Mouse (Mus musculus): Measurements from ENCODE around the gene Tenm4.

Gene Tenm4

DNA sequence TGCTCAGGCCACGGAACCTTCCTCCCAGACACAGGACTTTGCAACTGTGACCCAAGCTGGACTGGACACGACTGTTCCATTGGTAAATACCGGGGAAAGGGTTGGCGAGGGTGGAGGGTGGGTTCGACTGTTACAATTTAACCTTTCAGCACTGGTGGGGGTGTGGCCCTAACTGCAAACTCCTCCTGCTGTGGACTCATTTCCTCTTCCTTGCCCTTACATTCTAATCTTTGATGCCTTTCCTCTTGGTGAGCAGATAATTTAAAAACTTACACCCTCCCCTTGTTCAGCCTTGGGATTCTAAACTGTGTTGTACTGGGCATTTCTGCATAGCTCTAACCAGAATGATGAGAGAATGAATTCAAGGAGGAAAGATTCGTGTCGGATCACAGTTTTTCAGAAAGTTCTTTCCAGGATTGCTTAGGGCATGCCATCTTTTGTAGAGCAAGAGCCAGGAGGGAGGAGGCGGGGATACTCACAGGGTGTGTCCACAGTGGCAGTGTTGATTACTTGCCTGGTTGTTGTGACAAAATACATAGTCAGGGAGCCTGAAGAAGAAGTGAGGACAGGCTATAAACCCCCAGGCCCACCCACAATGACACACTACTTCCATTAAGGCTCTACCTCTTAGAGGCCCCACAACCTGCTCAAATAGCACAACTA is 607.0 kb downstream of the Tenm4 start:
- no peak for DNase-seq (ENCODE audit: low spot score)

DNA sequence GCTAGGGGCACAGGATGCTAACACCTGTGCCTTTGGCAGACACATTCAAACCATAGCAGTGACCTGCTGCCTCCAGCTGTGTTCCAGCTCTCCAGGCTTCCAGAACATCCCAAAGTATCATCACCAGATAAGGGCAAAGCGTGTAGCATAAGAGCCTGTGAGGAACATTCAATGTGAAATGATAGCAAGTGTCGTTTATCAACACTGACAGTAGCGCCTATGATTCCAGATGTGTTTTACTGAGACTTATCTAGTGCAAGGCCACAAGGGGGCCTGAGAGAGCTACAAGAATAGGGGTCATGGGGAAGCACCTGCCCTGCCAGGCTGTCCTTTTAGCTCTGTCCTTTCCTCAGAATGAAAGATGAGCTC is 607.5 kb downstream of the Tenm4 start:
- DNase-seq (ENCODE audit: low spot score) = no peak

GRCm38 (mm10) chr7:96780556-96780955 is 609.5 kb downstream of the Tenm4 start:
- no peak for DNase-seq (ENCODE audit: low spot score)

GRCm38 (mm10) chr7:96781068-96781467 is 610.0 kb downstream of the Tenm4 start:
- no peak for DNase-seq (ENCODE audit: low spot score)

DNA sequence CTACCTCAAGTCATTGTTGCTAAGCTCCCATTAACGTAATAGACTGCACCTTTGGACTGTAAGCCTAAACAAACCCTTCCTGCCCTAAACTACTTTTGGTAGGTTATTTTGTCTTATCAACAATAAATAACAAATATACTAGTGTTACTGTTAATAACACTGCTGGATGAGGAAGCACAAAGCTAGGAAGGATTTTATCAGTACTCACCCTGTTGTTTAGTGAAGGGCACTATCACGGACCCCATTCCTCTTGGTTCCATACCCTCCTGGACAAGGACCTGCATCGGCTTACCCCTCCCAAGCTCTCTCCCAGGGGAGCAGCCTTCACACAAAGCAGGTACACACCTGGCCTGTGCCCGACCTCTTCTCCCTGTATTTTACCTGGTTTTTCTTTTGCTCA is 611.6 kb downstream of the Tenm4 start:
- DNase-seq (ENCODE audit: low spot score) = no peak

DNA sequence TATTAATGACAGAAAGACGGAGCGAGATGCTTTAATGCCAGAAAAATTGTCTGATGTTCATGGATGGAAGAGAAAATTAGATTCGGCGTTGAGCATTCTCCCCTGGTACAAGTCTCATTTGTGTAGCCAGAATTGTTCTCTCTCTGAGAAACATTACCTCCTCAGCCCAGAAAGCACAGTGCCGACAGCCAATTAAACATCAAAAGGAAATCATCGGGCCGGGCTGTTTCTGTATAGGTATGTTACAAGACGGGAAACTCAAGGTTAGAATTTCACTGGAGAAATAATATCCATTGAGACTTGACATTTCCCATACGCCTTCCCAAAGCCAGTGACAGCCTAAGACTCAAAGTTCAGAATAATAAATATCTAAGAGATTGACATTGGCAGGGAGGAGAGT is 614.8 kb downstream of the Tenm4 start:
- DNase-seq (ENCODE audit: low spot score) = no peak

GRCm38 (mm10) chr7:96786262-96787044 is 615.4 kb downstream of the Tenm4 start:
- no peak for DNase-seq (ENCODE audit: low spot score)

DNA sequence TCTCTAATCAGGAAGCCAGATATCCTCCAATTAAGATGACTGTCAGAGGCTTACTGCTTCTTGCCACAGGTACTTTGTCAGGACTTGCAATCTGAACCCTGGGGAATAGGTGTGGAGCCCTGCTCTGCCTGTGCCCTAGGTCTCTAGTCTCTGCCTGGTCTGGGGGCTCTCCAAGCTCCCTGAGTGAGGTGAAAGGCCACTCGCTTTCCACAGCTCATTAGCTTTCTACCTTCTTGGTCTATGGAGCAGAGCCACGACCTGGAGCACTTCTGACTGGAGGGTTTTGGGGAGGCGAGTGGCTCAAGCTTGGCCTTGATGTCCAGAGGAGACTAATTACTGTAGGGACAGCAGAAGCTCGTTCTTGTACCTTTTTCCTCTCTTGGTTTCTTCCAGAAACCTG is 617.1 kb downstream of the Tenm4 start:
- DNase-seq (ENCODE audit: low spot score) = no peak

DNA sequence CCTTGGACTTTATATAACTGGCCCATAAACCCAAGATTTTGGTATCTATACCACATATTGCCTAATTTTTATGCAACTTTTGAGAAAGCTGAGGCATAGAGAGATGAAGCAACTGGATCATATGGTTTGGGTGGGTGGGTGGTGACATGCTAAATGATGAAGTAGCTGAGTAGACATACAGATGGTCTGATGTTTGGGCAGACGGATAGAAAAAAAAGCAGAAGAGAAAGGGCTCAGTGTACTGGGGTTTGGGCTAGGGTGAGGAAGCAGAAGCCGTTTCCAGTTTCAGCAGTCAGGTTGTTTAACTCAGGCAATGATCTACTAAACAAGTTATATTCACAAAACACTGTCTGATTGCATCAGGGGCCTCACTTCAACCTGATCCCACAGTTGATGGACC is 619.3 kb downstream of the Tenm4 start:
- no peak for DNase-seq (ENCODE audit: low spot score)

DNA sequence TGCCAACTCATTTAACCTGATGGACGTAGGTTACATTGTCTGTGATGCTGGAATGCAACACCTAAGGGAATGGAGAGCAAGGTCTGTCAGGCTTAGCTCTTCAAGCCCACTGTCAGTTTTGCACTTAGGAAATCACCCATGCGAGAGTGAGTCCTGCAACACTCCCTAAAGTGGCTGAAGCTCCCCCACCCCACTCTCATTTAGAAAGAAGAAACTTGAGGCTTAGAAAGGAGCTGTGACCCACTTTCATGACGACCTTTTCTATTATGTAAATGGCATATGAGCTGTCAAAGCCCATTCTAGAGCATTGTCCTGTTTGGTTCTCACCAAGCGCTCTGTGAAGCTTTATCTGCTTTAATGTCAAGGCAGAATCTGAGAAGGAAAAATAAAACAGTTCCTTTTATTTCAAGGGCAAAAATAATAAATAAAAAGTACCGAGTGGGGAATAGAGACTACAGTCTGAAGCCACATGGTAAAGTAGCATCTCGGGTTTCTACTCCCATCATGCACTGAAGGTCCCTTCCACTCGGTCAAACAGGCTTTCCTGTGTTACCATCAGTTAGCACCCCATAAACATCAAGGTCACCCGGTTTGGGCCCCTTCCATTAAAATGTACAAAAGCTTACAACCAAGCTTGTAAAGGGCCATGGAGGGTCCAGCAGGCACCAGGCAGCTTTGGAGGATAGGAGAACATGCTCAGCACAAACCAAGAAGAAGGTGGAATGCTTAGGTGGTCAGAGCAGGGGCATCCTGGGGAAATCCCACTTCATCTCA is 621.6 kb downstream of the Tenm4 start:
- DNase-seq (ENCODE audit: low spot score) = no peak

- DNase-seq (ENCODE audit: low spot score) = peak; percentile 86
Measured at GRCm38 (mm10) chr7:96796033-96796741, 625.1 kb downstream of the Tenm4 start.

DNA sequence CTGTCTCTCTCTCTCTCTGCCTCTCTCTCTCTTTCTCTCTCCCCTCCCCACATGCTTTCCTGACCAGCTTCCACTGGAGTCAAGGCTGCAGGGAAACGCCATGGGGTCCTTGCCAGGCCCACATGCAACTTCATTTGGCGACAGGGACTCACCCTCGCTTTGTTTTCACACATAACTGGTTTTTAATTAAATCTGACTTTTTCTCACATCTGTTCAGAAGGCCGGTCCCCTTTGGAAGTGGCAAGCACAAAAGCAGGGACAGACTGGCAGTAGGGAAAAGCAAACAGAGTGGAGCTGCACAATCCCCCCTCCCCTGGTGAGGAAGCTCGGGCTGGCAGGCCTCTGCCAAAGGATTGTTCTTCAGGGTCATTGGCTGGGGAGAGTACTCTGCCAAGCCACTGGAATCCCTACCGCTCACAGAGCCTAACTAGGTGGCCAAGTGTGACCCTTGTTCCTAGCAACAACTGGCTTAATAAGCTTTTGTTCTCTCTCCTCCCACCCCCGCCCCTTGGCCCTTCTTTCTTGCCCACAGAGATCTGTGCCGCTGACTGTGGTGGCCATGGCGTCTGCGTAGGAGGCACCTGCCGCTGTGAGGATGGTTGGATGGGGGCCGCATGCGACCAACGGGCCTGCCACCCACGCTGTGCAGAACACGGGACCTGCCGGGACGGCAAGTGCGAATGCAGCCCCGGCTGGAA is 625.9 kb downstream of the Tenm4 start:
- peak; percentile 34 for DNase-seq (ENCODE audit: low spot score)

- no peak for DNase-seq (ENCODE audit: low spot score)
Measured at GRCm38 (mm10) chr7:96797716-96798332, 626.8 kb downstream of the Tenm4 start.

- DNase-seq (ENCODE audit: low spot score) = no peak
Measured at GRCm38 (mm10) chr7:96799816-96800215, 628.8 kb downstream of the Tenm4 start.

DNA sequence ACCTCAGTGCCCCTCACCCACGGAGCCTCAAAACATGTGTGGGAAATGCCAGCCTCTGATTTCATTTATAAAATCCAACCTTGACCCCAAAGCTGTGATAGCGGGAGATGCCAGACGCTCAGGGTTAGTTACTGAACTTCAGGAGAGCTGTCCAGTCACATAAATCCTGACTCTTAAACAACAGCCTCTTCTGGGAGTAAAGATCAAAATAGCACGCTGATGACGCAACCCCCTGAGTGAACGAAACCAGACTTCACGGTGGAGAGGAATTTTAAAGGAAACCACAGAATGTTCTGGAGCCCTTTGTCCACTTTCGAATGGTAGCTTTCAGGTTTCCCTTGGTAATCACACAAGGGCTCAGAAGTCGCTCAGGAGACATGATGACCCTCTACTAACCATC is 630.3 kb downstream of the Tenm4 start:
- DNase-seq (ENCODE audit: low spot score) = peak; percentile 47

DNA sequence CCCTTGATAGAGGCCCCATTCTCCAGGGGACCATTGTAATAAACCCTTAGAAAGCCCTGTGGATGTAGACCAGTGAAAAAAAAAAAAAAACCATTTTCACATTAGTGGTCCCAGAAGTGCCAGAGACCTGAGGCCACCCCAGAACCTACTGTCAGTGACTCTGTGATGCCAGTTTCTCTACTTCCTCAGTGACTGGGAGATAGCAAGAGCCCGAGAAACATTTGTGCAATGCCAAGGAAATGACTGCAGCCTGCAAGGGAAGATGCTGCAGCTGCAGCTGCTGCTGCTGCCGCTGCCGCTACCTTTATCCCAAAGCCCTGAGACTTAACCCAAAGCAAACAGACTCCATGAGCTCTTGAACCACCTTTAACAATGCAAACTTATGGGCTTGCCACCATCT is 631.2 kb downstream of the Tenm4 start:
- DNase-seq (ENCODE audit: low spot score) = no peak

DNA sequence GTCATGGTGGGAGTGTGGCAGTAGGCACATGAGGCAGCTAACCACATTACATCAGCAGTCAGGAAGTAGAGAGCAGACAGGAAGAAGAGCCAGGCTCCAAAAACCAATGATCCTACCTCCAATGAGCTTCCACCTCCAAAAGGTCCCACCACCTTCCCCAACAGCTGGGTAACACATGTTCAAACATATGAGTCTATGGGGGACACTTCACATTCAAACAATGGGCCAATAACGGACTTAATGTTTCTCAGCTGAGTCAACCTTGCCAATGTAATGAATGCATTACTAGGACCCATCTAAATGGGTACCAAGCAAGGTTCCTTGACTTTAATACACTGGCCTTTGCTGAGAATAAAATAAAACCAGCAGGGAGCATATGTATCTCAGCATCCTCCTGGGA is 635.5 kb downstream of the Tenm4 start:
- DNase-seq (ENCODE audit: low spot score) = no peak

DNA sequence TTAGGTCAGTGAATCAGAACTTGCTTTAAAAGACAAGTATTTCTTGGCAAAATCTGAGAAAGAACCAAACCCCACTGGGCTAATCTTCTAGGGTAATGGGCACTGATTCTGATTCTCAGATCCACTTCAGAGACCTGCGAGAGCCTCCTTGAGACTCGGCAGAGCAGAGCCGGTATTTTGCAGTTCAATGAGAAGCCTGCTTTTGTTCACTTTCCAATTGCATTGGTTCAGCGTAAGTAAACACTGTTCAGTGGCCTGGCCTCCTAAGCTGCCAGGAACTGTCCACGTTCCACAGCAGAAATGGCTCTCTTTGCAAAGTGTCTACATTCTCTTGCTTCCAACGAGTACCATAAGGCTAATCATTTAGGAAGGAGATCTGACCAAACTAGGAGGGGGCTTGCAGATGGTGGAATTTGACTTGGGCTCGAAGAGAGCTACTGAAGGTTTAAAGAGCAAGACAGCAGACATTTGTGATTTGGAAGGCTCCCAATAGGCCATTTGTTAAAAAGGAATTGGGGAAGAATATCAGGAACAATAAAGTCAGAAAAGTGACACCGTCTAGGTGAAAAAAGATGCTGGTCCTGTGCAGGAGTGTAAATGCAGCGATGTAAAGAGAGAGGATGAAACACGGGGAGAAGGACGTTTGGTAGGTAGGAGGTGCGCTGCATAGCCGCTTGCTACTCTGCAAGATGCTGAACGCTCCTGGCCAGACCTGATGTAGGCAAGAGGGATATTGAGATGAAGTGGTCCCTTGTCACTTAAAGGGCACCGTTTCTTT is 636.4 kb downstream of the Tenm4 start:
- DNase-seq (ENCODE audit: low spot score) = no peak

GRCm38 (mm10) chr7:96808059-96808646 is 637.1 kb downstream of the Tenm4 start:
- no peak for DNase-seq (ENCODE audit: low spot score)

DNA sequence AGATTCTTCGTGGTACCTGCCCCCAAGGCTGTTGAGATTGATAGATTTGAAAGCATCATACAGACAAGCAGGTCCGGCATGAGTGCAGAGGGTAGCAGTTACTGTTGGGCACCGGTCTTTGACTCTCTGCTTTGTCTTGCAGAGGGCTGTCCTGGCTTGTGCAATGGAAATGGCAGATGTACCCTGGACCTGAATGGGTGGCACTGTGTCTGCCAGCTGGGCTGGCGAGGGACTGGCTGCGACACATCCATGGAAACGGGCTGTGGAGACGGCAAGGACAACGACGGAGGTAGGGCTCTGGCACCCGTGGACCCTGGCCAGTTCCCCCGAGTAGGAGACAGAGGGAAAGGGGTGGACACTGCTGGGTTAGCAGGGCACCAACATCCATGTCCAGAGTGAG is 640.6 kb downstream of the Tenm4 start:
- no peak for DNase-seq (ENCODE audit: low spot score)

All from adipocyte (in vitro differentiated cells).